Mouse (Mus musculus) urinary bladder, postnatal 10 days (tissue): ENCODE results near the gene Cdkal1.

Experiments used
- DNase-seq: peaks from one replicate; pipeline ENCODE4 v3.0.0; 2022; ENCODE audit warnings: low spot score

Cdkal1 gene

DNA sequence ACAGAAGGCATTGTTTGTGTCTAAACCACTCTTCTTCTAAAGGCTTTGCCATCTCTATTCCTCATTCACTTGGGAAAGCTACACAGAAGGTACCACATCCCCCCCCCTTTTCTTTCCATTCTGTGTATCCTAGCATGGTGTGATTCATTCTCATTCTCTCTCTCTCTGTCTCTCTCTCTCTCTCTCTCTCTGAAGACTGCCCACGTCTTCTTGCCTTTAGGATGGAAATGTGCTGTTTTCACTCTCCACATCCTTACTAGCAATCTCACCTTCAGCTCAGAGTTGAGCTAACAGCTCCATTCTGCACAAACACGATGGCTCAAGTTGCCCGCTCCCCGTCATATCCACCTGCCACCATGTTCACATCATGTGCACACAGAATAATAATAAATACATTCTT lies 675.6 kb downstream of the Cdkal1 start:
- no peak for DNase-seq

DNA sequence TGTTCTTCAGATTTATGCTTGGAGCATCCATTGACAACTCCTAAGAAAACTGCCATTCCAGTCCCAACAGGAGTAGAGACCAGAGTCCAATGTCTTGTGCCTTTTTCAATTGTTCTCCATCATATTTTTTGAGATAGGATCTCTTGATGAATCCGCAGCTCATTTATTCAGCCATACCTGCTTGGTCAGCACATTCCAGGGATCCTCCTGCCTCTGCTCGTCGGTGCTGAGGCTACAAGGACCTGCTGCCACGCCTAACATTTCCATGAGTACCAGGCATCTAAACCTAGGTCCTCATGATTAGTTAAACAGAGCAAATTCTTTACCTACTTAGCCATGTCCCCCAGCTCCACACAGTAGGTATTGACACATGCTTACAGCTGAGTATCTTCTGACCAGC lies 676.2 kb downstream of the Cdkal1 start:
- no peak for DNase-seq

DNA sequence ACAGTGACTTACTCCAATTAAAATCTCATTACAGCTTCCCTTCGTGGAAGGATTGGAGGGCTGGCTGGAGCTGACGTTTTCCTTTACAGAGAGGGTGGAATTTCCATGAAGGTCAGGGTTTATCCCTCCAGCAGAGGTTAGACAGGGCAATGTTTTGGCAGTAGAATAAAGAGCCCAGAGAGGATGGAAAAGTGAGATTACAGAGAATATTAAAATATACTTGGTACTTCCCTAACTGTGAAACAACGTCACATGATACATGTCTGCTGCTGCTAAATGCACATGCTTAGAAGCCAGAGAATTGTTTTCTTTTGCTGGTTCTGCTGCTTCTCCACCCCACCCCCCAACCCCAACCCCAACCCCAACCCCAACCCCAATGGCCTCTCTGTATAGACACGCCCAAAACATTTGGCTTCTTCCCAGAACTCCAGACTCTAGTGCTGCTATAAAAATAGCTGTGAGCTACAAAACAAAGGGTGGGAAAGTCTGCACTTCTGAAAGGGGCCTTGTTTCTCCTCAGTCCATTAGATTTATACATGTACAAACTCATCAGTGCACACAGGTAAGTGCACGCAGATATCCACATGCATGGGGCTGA lies 677.5 kb downstream of the Cdkal1 start:
- no peak for DNase-seq

DNA sequence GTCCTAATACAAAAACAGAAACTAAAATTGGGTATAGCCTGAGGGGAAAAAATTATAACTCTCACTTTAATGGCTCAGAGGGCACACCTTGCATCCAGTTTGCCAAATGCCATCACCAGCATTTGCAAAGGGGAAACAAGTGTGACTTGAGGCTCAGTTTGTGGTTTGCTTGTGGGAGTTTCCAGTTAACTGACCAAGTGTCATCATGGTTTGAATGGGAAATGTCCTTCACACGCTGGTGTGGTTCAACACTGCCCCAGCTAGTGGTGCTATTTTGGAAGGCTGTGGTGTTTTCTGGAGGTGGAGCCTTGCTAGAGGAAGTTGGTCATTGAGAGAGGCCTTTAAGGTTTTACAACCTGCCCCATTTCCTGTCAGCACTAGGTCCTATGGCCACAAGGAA lies 686.1 kb downstream of the Cdkal1 start:
- DNase-seq = no peak

DNA sequence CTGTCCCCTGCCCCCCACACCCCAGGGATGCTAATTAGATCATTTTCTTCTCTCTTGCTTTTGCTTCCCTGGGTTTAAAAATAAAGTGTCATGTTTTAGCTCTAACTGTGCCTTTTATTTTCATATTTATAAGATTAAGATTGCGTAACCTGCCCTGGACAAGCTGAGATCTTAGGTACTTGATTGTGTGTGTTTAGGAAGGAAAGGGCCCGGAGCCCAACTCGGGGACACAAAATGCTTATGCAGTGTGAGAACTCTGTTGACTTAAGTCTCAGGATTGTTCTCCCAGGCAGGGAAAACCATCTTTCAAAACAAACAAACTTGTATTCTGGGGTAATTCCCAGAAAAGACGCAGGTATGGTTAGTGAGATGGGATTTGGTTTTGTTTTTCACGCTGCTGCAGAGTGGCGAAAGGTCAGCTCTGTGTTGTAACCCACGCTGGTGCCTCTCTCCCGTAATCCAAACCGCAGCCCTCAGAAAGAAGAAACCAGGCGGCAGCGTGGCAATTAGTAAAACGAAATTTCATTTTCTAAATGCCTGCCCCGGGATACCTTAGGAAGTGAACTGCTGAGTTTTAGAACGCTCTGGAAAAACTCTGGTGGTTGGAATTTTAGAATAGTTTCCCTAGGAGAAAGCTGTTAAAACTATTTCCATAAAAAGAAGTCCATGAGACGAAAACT lies 690.5 kb downstream of the Cdkal1 start:
- no peak for DNase-seq

DNA sequence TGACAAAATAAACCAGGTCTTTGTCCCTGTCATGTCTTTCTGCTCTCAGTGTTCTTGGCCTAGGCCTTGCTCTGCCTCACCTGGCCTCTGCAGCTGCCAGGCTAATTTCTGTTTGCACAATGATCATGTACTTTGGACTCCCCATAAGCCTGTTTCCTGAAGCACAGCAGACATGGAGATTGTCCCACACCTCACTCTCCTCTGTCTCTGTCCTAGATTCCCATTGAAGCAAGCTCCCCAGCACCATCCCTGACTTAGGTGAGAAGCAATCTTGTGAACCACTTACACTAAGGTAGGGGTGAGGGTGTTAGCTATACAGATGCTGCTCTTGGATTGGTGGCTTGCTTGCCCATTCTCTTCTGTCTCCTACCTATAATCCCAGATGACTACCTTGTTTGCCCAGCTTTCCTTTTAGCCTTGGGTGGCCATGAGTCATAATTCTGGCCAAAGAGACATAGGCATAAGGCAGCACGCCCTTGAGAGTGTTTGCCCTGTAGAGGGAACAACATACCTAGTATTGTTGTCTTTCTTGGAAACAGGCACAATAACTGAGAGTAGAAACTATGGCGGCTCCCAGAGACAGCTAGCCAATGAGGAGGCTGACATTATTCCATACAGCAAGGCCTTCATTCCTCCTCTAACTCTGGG lies 692.5 kb downstream of the Cdkal1 start:
- DNase-seq = no peak

DNA sequence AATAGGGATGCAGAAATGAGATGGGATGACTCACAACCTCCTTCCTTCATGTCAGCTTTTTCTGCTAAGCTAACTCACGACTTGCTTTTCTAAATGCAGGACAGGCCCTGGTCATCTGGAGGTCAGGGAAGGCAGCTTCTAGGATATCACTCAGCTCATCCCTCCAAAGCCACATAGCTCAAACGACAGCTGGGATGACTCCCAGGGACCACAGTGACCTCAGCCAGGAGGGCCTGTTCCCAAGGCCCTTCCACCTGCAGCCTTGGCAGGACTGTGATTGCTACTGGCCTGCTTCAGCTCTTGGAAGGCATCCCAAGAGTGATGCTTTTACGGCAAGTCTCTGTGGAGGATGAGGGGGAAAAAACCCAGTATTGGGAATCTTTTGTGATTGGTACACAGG lies 693.0 kb downstream of the Cdkal1 start:
- DNase-seq = no peak

DNA sequence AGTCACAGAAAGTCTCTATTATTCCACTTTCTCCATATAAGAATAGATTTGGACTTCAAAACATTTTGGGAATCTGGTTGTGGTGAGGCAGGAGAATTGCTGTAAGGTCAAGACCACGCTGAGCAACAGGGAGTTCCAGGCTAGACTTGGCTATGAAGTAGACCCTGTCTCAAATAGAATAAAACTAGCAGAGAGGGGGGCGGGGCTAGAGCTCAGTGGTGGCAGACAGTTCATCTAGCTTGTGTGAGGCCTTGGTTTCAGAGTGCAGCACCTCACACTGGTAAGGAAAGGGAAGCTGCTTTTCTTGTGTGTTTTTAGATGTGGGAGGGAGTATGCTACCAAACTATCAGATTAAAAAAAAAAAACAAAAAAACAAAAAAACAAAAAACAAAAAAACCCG lies 694.0 kb downstream of the Cdkal1 start:
- DNase-seq = no peak

DNA sequence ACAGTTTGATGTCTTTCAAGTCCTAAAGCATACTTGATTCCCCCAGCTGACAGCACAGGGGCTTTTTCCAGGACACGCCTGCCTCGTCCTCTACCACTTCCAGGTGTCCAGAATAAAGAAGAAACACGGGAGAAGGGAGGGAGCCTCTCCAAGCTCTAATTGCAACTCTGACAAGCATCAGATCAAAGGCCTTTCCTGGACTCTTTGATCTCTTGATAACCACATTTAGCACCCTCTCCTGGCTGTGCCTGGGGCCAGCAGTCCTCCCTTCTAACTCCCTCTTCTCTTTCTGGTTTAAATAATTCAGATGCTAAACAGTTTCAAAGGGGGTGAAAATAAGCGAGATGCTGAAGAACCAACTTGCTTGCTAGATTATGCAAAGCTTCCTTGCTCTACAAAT lies 698.8 kb downstream of the Cdkal1 start:
- no peak for DNase-seq

DNA sequence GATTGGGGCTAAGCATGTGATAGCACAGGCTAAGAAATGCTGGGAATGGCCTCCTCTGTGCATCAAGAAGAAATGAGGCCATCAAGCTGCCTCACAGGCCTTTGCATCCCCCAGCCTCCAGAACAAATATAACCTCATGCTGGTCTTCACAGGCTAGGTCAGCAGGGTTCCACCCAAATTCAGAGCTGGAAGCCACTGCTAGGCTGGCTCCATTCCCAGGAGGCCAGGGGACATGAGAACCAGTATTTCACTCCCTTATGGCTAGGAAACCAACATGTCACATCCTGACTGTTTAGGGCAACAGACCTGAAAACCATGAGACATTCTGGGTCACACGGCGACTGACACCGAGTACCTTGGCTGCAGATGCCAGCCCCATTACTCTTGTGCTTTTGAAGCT lies 700.2 kb downstream of the Cdkal1 start:
- DNase-seq = no peak

DNA sequence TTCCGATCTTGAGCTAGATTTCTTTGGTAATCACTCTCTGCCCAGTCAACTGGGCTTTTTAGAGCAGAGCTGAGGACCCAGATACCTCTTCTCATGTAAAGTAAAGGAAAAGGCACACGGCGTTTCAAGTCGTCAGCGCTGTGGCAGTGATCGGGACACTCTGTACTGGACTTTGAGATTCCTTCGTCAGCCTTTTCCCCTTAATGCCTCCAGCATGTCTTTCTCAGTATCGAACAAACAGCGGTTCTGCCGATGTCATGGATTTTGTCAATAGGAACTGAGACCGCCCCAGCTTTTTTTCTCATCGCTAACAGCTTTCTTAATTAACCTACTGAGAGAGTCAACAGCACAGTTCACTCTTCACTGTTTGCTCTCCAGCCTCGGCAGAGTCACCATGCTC lies 705.4 kb downstream of the Cdkal1 start:
- DNase-seq = no peak

DNA sequence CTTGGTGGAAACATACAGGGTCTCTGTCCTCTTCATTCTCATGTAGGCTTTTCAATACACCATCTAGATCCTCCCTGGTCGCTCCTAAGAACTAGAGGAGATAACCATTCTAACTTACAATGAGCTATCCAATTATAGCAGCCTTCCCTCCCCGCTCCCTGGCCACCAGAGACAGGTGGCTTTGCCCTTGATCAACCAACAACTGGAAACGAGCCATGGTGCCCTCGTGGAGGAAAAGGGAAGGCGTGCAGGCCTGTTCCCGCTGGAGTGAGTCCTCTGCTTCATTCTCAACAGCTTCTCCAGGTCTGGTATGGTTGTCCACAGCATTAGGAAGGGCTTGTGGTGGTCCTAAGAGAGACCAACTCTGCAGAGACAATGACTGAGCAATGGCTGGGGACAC lies 706.1 kb downstream of the Cdkal1 start:
- no peak for DNase-seq

DNA sequence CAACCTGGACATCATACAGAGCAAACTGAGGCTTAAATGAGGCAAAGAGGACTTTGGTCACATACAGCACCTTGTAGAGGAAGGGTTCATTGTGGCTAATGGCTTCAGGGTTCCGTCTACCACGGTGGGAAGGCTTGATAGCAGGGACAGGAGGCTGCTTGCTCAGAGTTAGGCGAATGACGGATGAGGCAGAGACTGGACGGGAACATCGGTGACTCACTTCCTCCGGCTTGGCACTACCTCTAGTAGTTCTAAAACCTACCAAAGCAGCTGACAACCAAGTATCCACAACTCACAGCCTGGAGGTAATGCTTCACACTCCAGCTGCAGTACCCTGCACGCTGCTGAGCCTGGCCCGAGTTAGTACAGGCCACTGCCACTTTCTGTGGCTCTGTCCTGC lies 706.9 kb downstream of the Cdkal1 start:
- DNase-seq = no peak
